ENCODE assay signal across 17 mouse cellular contexts in genomic region chr2:132115936-132116335, GRCm38 (mm10). TPM values are rescaled to one million over a fixed set of nuclear protein-coding genes. Genes with fewer than 3 reads are reported as not detected.
DNase-seq lines count a peak whose midpoint lies in the region; ATAC-seq and TF ChIP-seq lines count a peak whose summit lies in the region.
"Had no signal": no experiment of that assay in that cellular context is flagged by ENCODE, and none has a peak within 500 bp of the region (broad histone marks: within the 10 kb centered on the region; RNA-seq: fewer than 3 reads in every experiment).

No protein-coding gene starts in this region.

- no peaks in the 10 kb centered on the region for H3K36me3 ChIP-seq in macrophage (ENCODE audit: inconsistent target)
- H3K36me3 ChIP-seq: embryonic facial prominence, embryonic 10.5 days; embryonic facial prominence, embryonic 12.5 days; forebrain, embryonic 15.5 days had no signal

- ATAC-seq in megakaryocyte-erythroid progenitor cell, adult 5-6 weeks (replicated peaks; ENCODE audit: low FRiP score, low TSS enrichment, poor library complexity, severe bottlenecking) = no peak
- ATAC-seq: forebrain, embryonic 13.5 days; forebrain, embryonic 15.5 days; forebrain, postnatal 0 days had no signal

- 0 out of 2 replicates have a peak overlapping the region, but pooled peaks have one; percentile 77 for H3K27ac ChIP-seq in gastrocnemius, adult 2 months
- 0 out of 2 replicates have a peak overlapping the region, but pooled peaks have one; percentile 92 for H3K27ac ChIP-seq in macrophage
- H3K27ac ChIP-seq: embryonic facial prominence, embryonic 10.5 days; embryonic facial prominence, embryonic 12.5 days; forebrain, embryonic 13.5 days; forebrain, embryonic 15.5 days had no signal

- peaks cover 99% of the 10 kb centered on the region for H3K79me2 ChIP-seq in macrophage (ENCODE audit: inconsistent target)

- intact Hi-C loops in gastrocnemius, adult 2 months (cut with DNase I) = loop anchor here (10.0 kb wide), 1 partner anchor 291 kb away; no protein-coding TSS in a partner anchor

- peak; percentile 53 for DNase-seq in adrenal gland, adult 8-10 months
- DNase-seq in adrenal gland, adult 18-20 months (ENCODE audit: low spot score in 2 of 2) = no peak
- DNase-seq in gastrocnemius, adult 2 months = no peak
- DNase-seq in gastrocnemius, adult 8-10 months (ENCODE audit: low spot score in 2 of 2) = no peak
- DNase-seq in adrenal gland, postnatal 14 days = peak; percentile 63
- DNase-seq: cerebellum, adult 11-12 months; cerebellum, adult 2 months; cerebellum, adult 9-10 months; cerebellum, postnatal 10 days; cerebellum, postnatal 25 days; forebrain, postnatal 0 days had no signal

- H3K4me3 ChIP-seq in gastrocnemius, adult 2 months = no peak overlapping the region
- no peak overlapping the region for H3K4me3 ChIP-seq in macrophage (ENCODE audit: inconsistent target)
- H3K4me3 ChIP-seq: embryonic facial prominence, embryonic 10.5 days; embryonic facial prominence, embryonic 12.5 days; forebrain, embryonic 13.5 days; forebrain, embryonic 15.5 days had no signal

- no peak for TF ChIP-seq CTCF in gastrocnemius, adult 2 months (IDR thresholded peaks at IDR 0.05)

- 96% methylated on average over 5 of the region's 5 CpGs for WGBS in macrophage (ENCODE audit: missing documents)

RNA-seq across cellular contexts. Expression of gene Slc23a2, which starts 29.0 kb away (rescaled TPM):
- 100 to 1,000 TPM; 102 to 154 (median 134) TPM for total RNA-seq in adrenal gland, adult 8-10 months (2022)
- 100 to 1,000 TPM; 239 to 346 TPM for total RNA-seq in adrenal gland, adult 18-20 months (2021)
- total RNA-seq in gastrocnemius, adult 2 months (2021) = 10 to 100 TPM in 1 of 2 experiments, 1 to 10 TPM in 1; 7.7 to 10.8 TPM
- total RNA-seq in gastrocnemius, adult 8-10 months (2022) = 10 to 100 TPM in 2 of 4 experiments, 1 to 10 TPM in 2; 8.0 to 10.3 (median 9.6) TPM
- 82.8 and 109 TPM in 2 replicates for total RNA-seq in adrenal gland, postnatal 14 days (2021)
- total RNA-seq in macrophage (2018; cell fraction: chromatin; rRNA removed) = 100 to 1,000 TPM; 118 to 357 (median 244) TPM
- 100 to 1,000 TPM in 7 of 26 experiments, 10 to 100 TPM in 19; 71.9 to 117 (median 91.5) TPM for total RNA-seq in macrophage (2018; cell fraction: cytosol; rRNA removed)
- 100 to 1,000 TPM; 142 to 294 (median 219) TPM for total RNA-seq in macrophage (2018; cell fraction: nucleus; rRNA removed)
- 42.4 to 55.7 TPM (median 53.2 TPM) in 3 replicates for polyA plus RNA-seq in macrophage (2018)
- 7.1 and 9.3 TPM in 2 replicates for total RNA-seq in megakaryocyte-erythroid progenitor cell, adult 5-6 weeks (2014; fragmentation: Nextera tagmentation)
- 5.5 and 7.3 TPM in 2 replicates for total RNA-seq in megakaryocyte-erythroid progenitor cell, adult 5-6 weeks (2017)

Comparison
In these comparisons a context has a peak if more than half of its experiments do, and no peak if none do; other contexts are left out.
1. DNase-seq: peak in adrenal gland, adult 8-10 months (single experiment) and adrenal gland, postnatal 14 days (single experiment); none in adrenal gland, adult 18-20 months (0 of 2), gastrocnemius, adult 2 months (single experiment) and gastrocnemius, adult 8-10 months (0 of 2).